Mouse (Mus musculus) mouse embryonic stem cell (cell line): ENCODE measurements at regions not wholly inside any gene's neighbourhood (a gene's known extent, or its start where the extent isn't known, plus 50 kb on each side); places are given as distances from the start of the nearest gene placed in this dataset.

ENCODE experiments used
- in situ Hi-C, 2 experiments: fragments of 300-500 bp; cut with MboI; formaldehyde crosslinking; loops; 1 replicate in 1 of 2; 3 replicates in 1 of 2; pipeline ENCODE4 v1.14.3; 2019 to 2020; ENCODE audit warnings: low sequenced_read_pairs in 2 of 2, low pct_unique_long_range_greater_than_20kb in 1 of 2, mixed read lengths in 1 of 2; ENCODE audit not compliant: unreplicated experiment in 1 of 2

GRCm38 (mm10) chr7:124933573-124933972, 510.9 kb upstream of the Kdm8 start:
- in situ Hi-C loops = no loop called here

GRCm38 (mm10) chr7:124939357-124939756, 505.1 kb upstream of the Kdm8 start:
- in situ Hi-C loops = no loop called here

GRCm38 (mm10) chr7:124941527-124941926, 502.9 kb upstream of the Kdm8 start:
- in situ Hi-C loops = no loop called here

- in situ Hi-C loops = no loop called here
These were observed 498.1 kb upstream of the Kdm8 start for GRCm38 (mm10) chr7:124946424-124946823.

GRCm38 (mm10) chr7:124957329-124957728, 487.1 kb upstream of the Kdm8 start:
- in situ Hi-C loops = no loop called here

GRCm38 (mm10) chr7:124974870-124975488, 469.5 kb upstream of the Kdm8 start:
- in situ Hi-C loops = no loop called here

- in situ Hi-C loops = no loop called here
These were observed 455.0 kb upstream of the Kdm8 start for GRCm38 (mm10) chr7:124989456-124989855.

GRCm38 (mm10) chr7:124990695-124991094, 453.8 kb upstream of the Kdm8 start:
- in situ Hi-C loops = no loop called here

- in situ Hi-C loops = no loop called here
These were observed 447.9 kb upstream of the Kdm8 start for GRCm38 (mm10) chr7:124996538-124996937.

- in situ Hi-C loops = no loop called here
These were observed 443.8 kb upstream of the Kdm8 start for GRCm38 (mm10) chr7:125000669-125001068.

GRCm38 (mm10) chr7:125005638-125006037, 438.8 kb upstream of the Kdm8 start:
- in situ Hi-C loops = no loop called here

- in situ Hi-C loops = no loop called here
These were observed 425.2 kb upstream of the Kdm8 start for GRCm38 (mm10) chr7:125019259-125019658.

- in situ Hi-C loops = no loop called here
These were observed 419.5 kb upstream of the Kdm8 start for GRCm38 (mm10) chr7:125024944-125025343.

- in situ Hi-C loops = no loop called here
These were observed 410.7 kb upstream of the Kdm8 start for GRCm38 (mm10) chr7:125033778-125034177.

GRCm38 (mm10) chr7:125034196-125034595, 410.3 kb upstream of the Kdm8 start:
- in situ Hi-C loops = no loop called here

- in situ Hi-C loops = no loop called here
These were observed 408.1 kb upstream of the Kdm8 start for GRCm38 (mm10) chr7:125036098-125036991.

GRCm38 (mm10) chr7:125038840-125039239, 405.6 kb upstream of the Kdm8 start:
- in situ Hi-C loops = no loop called here

- in situ Hi-C loops = no loop called here
These were observed 388.4 kb upstream of the Kdm8 start for GRCm38 (mm10) chr7:125055951-125056625.

GRCm38 (mm10) chr7:125102464-125102863, 342.0 kb upstream of the Kdm8 start:
- in situ Hi-C loops = no loop called here
